Mouse (Mus musculus) CH12.LX (cell line): ENCODE measurements around the gene Sez6l2. TPM values are rescaled to one million over a fixed set of nuclear protein-coding genes. Genes with fewer than 3 reads are reported as not detected.

Experiments
- DNase-seq: peaks from one replicate; pipeline ENCODE4 v3.0.0-alpha.2; 2013; ENCODE audit errors: extremely low read depth
- H3K27ac ChIP-seq: 2 replicates; pipeline ENCODE4 v1.5.1; 2012; ENCODE audit warnings: low read depth, mild to moderate bottlenecking, control low read depth, moderate library complexity; ENCODE audit not compliant: insufficient read depth
- H3K27me3 ChIP-seq: replicated peaks from 2 replicates; pipeline ENCODE3; 2012; ENCODE audit warnings: inconsistent platforms
- H3K36me3 ChIP-seq, 2 experiments: replicated peaks in 1 of 2; 2 replicates each; pipeline versions ENCODE3 to v1.6.1; 2012; ENCODE audit warnings: inconsistent platforms in 1 of 2, low read length in 1 of 2, mild to moderate bottlenecking in 1 of 2, mixed read lengths in 1 of 2, moderate library complexity in 1 of 2; ENCODE audit not compliant: control insufficient read depth in 1 of 2, insufficient read depth in 1 of 2
- H3K4me1 ChIP-seq, 2 experiments: 2 replicates each; pipeline ENCODE4 v1.6.1; 2012; ENCODE audit warnings: inconsistent platforms in 1 of 2, moderate library complexity in 1 of 2; ENCODE audit not compliant: insufficient read depth in 2 of 2, control insufficient read depth in 1 of 2
- H3K4me2 ChIP-seq: 2 replicates; pipeline ENCODE4 v1.6.1; 2012; ENCODE audit warnings: low read depth, mild to moderate bottlenecking, control low read depth; ENCODE audit not compliant: poor library complexity, insufficient read depth, severe bottlenecking
- H3K4me3 ChIP-seq, 3 experiments: fragments of 150-350 bp in 1 of 3; sonication (generic) in 1 of 3; replicated peaks in 1 of 3; 2 replicates each; pipeline versions ENCODE3 to v1.5.1; 2011 to 2012; ENCODE audit warnings: low read depth in 2 of 3, low read length in 2 of 3, mild to moderate bottlenecking in 2 of 3, moderate library complexity in 2 of 3, control low read depth in 1 of 3, improper control_type of control experiment in 1 of 3, inconsistent platforms in 1 of 3, mixed read lengths in 1 of 3; ENCODE audit not compliant: poor library complexity in 1 of 3
- H3K79me2 ChIP-seq: replicated peaks from 2 replicates; pipeline ENCODE4 v1.6.1; 2012; ENCODE audit warnings: mild to moderate bottlenecking, moderate library complexity; ENCODE audit not compliant: control insufficient read depth, poor library complexity, insufficient read depth, severe bottlenecking; ENCODE audit errors: extremely low read depth
- H3K9ac ChIP-seq: 2 replicates; pipeline ENCODE4 v1.6.1; 2012; ENCODE audit warnings: low read depth, mild to moderate bottlenecking, control low read depth, moderate library complexity; ENCODE audit not compliant: insufficient read depth
- H3K9me3 ChIP-seq: replicated peaks from 2 replicates; pipeline ENCODE3; 2012; ENCODE audit warnings: low read length, inconsistent platforms, mixed read lengths
- CHD1 ChIP-seq: IDR thresholded peaks from 2 replicates; pipeline ENCODE4 v1.6.1; 2012; ENCODE audit warnings: low read depth, low read length, improper control_type of control experiment, inconsistent platforms
- CHD2 ChIP-seq: IDR thresholded peaks from 2 replicates; pipeline ENCODE4 v1.6.1; 2011; ENCODE audit warnings: low read length, improper control_type of control experiment
- CTCF ChIP-seq, 2 experiments: IDR thresholded peaks in 1 of 2; conservative IDR thresholded peaks in 1 of 2; 2 replicates each; pipeline ENCODE4 v1.5.1; 2011 to 2012; ENCODE audit warnings: low read depth in 2 of 2, low read length in 2 of 2, improper control_type of control experiment in 1 of 2, inconsistent platforms in 1 of 2, mild to moderate bottlenecking in 1 of 2, moderate library complexity in 1 of 2
- EP300 ChIP-seq: IDR thresholded peaks from 2 replicates; pipeline ENCODE4 v1.6.1; 2011; ENCODE audit warnings: low read length, improper control_type of control experiment
- GABPA ChIP-seq: IDR thresholded peaks from 2 replicates; pipeline ENCODE4 v1.6.1; 2012; ENCODE audit warnings: low read depth, low read length, improper control_type of control experiment, inconsistent platforms; ENCODE audit not compliant: insufficient replicate concordance
- IRF4 ChIP-seq: IDR thresholded peaks from 2 replicates; pipeline ENCODE4 v1.6.1; 2014; ENCODE audit warnings: low read depth, mild to moderate bottlenecking, inconsistent platforms, low read length, improper control_type of control experiment
- JUN ChIP-seq: IDR thresholded peaks from 2 replicates; pipeline ENCODE4 v1.6.1; 2011; ENCODE audit warnings: low read depth, mild to moderate bottlenecking, low read length, improper control_type of control experiment, moderate library complexity; ENCODE audit not compliant: insufficient read depth
- JUND ChIP-seq: conservative IDR thresholded peaks from 2 replicates; pipeline ENCODE4 v1.6.1; 2011; ENCODE audit warnings: low read depth, low read length, improper control_type of control experiment
- KAT2A ChIP-seq: IDR thresholded peaks from 2 replicates; pipeline ENCODE4 v1.6.1; 2012; ENCODE audit warnings: low read length, improper control_type of control experiment, inconsistent platforms; ENCODE audit not compliant: insufficient replicate concordance
- MAX ChIP-seq: IDR thresholded peaks from 2 replicates; pipeline ENCODE4 v1.6.1; 2011; ENCODE audit warnings: low read length, improper control_type of control experiment
- MEF2A ChIP-seq: IDR thresholded peaks from 2 replicates; pipeline ENCODE4 v1.6.1; 2014; ENCODE audit warnings: low read depth, mild to moderate bottlenecking, inconsistent platforms, low read length, improper control_type of control experiment, borderline replicate concordance
- MXI1 ChIP-seq: IDR thresholded peaks from 2 replicates; pipeline ENCODE4 v1.6.1; 2011; ENCODE audit warnings: mild to moderate bottlenecking, low read depth, low read length, improper control_type of control experiment
- MYC ChIP-seq: IDR thresholded peaks from 2 replicates; pipeline ENCODE4 v1.6.1; 2011; ENCODE audit warnings: low read depth, mild to moderate bottlenecking, improper control_type of control experiment, low read length
- NELFE ChIP-seq: IDR thresholded peaks from 2 replicates; pipeline ENCODE4 v1.6.1; 2011; ENCODE audit warnings: low read depth, low read length, improper control_type of control experiment
- NRF1 ChIP-seq: IDR thresholded peaks from 2 replicates; pipeline ENCODE4 v1.6.1; 2014; ENCODE audit warnings: low read depth, mild to moderate bottlenecking, inconsistent platforms, low read length, improper control_type of control experiment, moderate library complexity
- POLR2A ChIP-seq: IDR thresholded peaks from 2 replicates; pipeline ENCODE4 v1.6.1; 2011; ENCODE audit warnings: low read depth, mild to moderate bottlenecking, improper control_type of control experiment, low read length
- POLR2AphosphoS2 ChIP-seq: IDR thresholded peaks from 2 replicates; pipeline ENCODE4 v1.6.1; 2011; ENCODE audit warnings: low read depth, low read length, improper control_type of control experiment
- RAD21 ChIP-seq: IDR thresholded peaks from 2 replicates; pipeline ENCODE4 v1.6.1; 2011; ENCODE audit warnings: low read depth, mild to moderate bottlenecking, low read length, improper control_type of control experiment, moderate library complexity
- RCOR1 ChIP-seq: conservative IDR thresholded peaks from 2 replicates; pipeline ENCODE4 v1.6.1; 2012; ENCODE audit warnings: low read depth, mild to moderate bottlenecking, inconsistent platforms, low read length, improper control_type of control experiment
- SIN3A ChIP-seq: IDR thresholded peaks from 2 replicates; pipeline ENCODE4 v1.6.1; 2012; ENCODE audit warnings: low read length, improper control_type of control experiment, inconsistent platforms
- SMC3 ChIP-seq: IDR thresholded peaks from 2 replicates; pipeline ENCODE4 v1.6.1; 2011; ENCODE audit warnings: low read depth, low read length, improper control_type of control experiment
- UBTF ChIP-seq: IDR thresholded peaks from 2 replicates; pipeline ENCODE4 v1.6.1; 2012; ENCODE audit warnings: low read depth, mild to moderate bottlenecking, inconsistent platforms, low read length, improper control_type of control experiment, moderate library complexity
- USF1 ChIP-seq: IDR thresholded peaks from 2 replicates; pipeline ENCODE4 v1.6.1; 2014; ENCODE audit warnings: low read depth, mild to moderate bottlenecking, inconsistent platforms, low read length, improper control_type of control experiment
- USF2 ChIP-seq: conservative IDR thresholded peaks from 2 replicates; pipeline ENCODE4 v1.6.1; 2011; ENCODE audit warnings: low read depth, low read length, improper control_type of control experiment
- ZC3H11A ChIP-seq: IDR thresholded peaks from 2 replicates; pipeline ENCODE4 v1.6.1; 2012; ENCODE audit warnings: low read depth, mild to moderate bottlenecking, inconsistent platforms, low read length, improper control_type of control experiment
- ZKSCAN1 ChIP-seq: IDR thresholded peaks from 2 replicates; pipeline ENCODE4 v1.6.1; 2012; ENCODE audit warnings: low read depth, inconsistent platforms, low read length, improper control_type of control experiment, borderline replicate concordance
- ZMIZ1 ChIP-seq: IDR thresholded peaks from 2 replicates; pipeline ENCODE4 v1.6.1; 2012; ENCODE audit warnings: low read depth, mild to moderate bottlenecking, inconsistent platforms, low read length, improper control_type of control experiment
- ZNF384 ChIP-seq: IDR thresholded peaks from 2 replicates; pipeline ENCODE4 v1.6.1; 2012; ENCODE audit warnings: low read depth, low read length, improper control_type of control experiment, inconsistent platforms
- dilution Hi-C: fragments of 300-500 bp; cut with MboI; formaldehyde crosslinking; loops from 2 replicates; pipeline ENCODE4 v1.14.3; 2020; ENCODE audit warnings: low sequenced_read_pairs; ENCODE audit not compliant: extremely low pct_unique_long_range_greater_than_20kb, extremely low pct_ligation_motif_present
- in situ Hi-C: fragments of 300-500 bp; cut with MboI; formaldehyde crosslinking; loops from 3 replicates; pipeline ENCODE4 v1.14.3; 2019; ENCODE audit warnings: low sequenced_read_pairs, low pct_ligation_motif_present, low pct_unique_long_range_greater_than_20kb, mixed read lengths
- polyA plus RNA-seq: library from polyadenylated mRNA; unstranded; fragments of >175 nt; gene quantifications from 2 replicates; pipeline ENCODE4 v1.2.1, GENCODE M21; 2012; ENCODE audit warnings: low read depth; ENCODE audit not compliant: insufficient read length
- total RNA-seq, 2 experiments: library from RNA; depleted of rRNA; stranded (reverse); fragments of 300-350 nt in 1 of 2; fragments of >200 nt in 1 of 2; gene quantifications; 2 replicates each; pipeline ENCODE4 v1.2.3; 2012 to 2014

The Sez6l2 gene
- total and polyA plus RNA-seq, 3 experiments = 7.2 to 29.3 (median 9.9) TPM

GRCm38 (mm10) chr7:126975893-126975949, 25.4 kb downstream of the Sez6l2 start, which contains the start of gene Cdipt:
Cdipt (plus strand) TSS chr7:126975914.
- in situ Hi-C loops (loop anchor here (25.0 kb wide), 1 partner anchor 812 kb away; the partner anchor contains the start of genes Gm49388 and Setd1a), dilution Hi-C loops (no loop called here)
- Histone ChIP-seq H3K9me3 (no peaks in the 10 kb centered on the region), H3K27ac (peak within 1 kb of the TSS; percentile 54; the same call in 1 of the 2 replicates), H3K36me3 (peaks cover 33 to 60% of the 10 kb centered on the region in 2 experiments), H3K27me3 (no peaks in the 10 kb centered on the region), H3K4me3 (peak within 1 kb of the TSS; percentile 76 to 98 (median 97)), H3K79me2 (peaks cover 17% of the 10 kb centered on the region), H3K4me1 (peaks cover 10 to 38% of the 10 kb centered on the region in 2 experiments), H3K4me2 (peak within 1 kb of the TSS; percentile 76), H3K9ac (peak within 1 kb of the TSS; percentile 89)
- TF ChIP-seq RCOR1 (no peak), KAT2A (no peak), MXI1 (no peak), NRF1 (no peak), EP300 (no peak), CHD2 (no peak), MYC (no peak), MAX (no peak), ZNF384 (no peak), IRF4 (no peak), POLR2A (no peak), CTCF (conservative IDR thresholded peaks at IDR 0.05 in 1 of 2, IDR thresholded peaks at IDR 0.05 in 1 of 2; ENCODE audit: low read depth in 2 of 2, low read length in 2 of 2) (no peak), POLR2AphosphoS2 (no peak), SIN3A (no peak), NELFE (no peak), ZMIZ1 (no peak), ZKSCAN1 (no peak)
- no peak for DNase-seq

GRCm38 (mm10) chr7:126975950-126976866, 25.8 kb downstream of the Sez6l2 start, which contains the start of gene Cdiptos:
Cdiptos (minus strand) TSS chr7:126976098.
- Histone ChIP-seq H3K36me3 (peaks cover 28 to 59% of the 10 kb centered on the region in 2 experiments), H3K9ac (peak within 1 kb of the TSS; percentile 89), H3K79me2 (peaks cover 17% of the 10 kb centered on the region), H3K4me1 (peaks cover 10 to 38% of the 10 kb centered on the region in 2 experiments), H3K27me3 (no peaks in the 10 kb centered on the region), H3K27ac (peak within 1 kb of the TSS; percentile 54; the same call in 1 of the 2 replicates), H3K9me3 (no peaks in the 10 kb centered on the region), H3K4me3 (peak within 1 kb of the TSS; percentile 76 to 98 (median 97)), H3K4me2 (peak within 1 kb of the TSS; percentile 76)
- in situ Hi-C loops (loop anchor here (25.0 kb wide), 1 partner anchor 811 kb away; the partner anchor contains the start of genes Gm49388 and Setd1a), dilution Hi-C loops (no loop called here)
- peak; percentile 97 for DNase-seq
- TF ChIP-seq POLR2A = peak; percentile 49
- peak; percentile 62 for TF ChIP-seq NRF1
- no peak for TF ChIP-seq ZNF384
- no peak for TF ChIP-seq JUN
- TF ChIP-seq JUND = no peak
- peak; percentile 93 for TF ChIP-seq MAX
- 0 out of 2 replicates have a peak, but pooled peaks have one; percentile 64 for TF ChIP-seq KAT2A
- TF ChIP-seq GABPA = peak; percentile 86
- peak; percentile 100 for TF ChIP-seq CHD1
- TF ChIP-seq USF1 = no peak
- TF ChIP-seq EP300 = no peak
- no peak for TF ChIP-seq USF2
- no peak for TF ChIP-seq RAD21
- TF ChIP-seq MEF2A = peak; percentile 87
- TF ChIP-seq POLR2AphosphoS2 = no peak
- 0 out of 2 replicates have a peak, but pooled peaks have one; percentile 51 for TF ChIP-seq UBTF
- TF ChIP-seq SIN3A = peak; percentile 94
- TF ChIP-seq ZMIZ1 = no peak
- peak; percentile 91 for TF ChIP-seq MXI1
- peak; percentile 93 for TF ChIP-seq MYC
- no peak for TF ChIP-seq NELFE
- TF ChIP-seq RCOR1 = 0 out of 2 replicates have a peak, but pooled peaks have one; percentile 51
- TF ChIP-seq ZKSCAN1 = no peak
- peak; percentile 76 to 92 for TF ChIP-seq CTCF (conservative IDR thresholded peaks at IDR 0.05 in 1 of 2, IDR thresholded peaks at IDR 0.05 in 1 of 2; ENCODE audit: low read depth in 2 of 2, low read length in 2 of 2)
- TF ChIP-seq ZC3H11A = no peak
- TF ChIP-seq SMC3 = peak; percentile 42
